Mouse (Mus musculus): ENCODE results near the gene Nup50. TPM values are rescaled to one million over a fixed set of nuclear protein-coding genes. Genes with fewer than 3 reads are reported as not detected.
A peak's percentile ranks its signal among the peaks of the same experiment; 100 is the strongest.

Gene Nup50
- polyA plus RNA-seq, 1 experiment = 7.1 TPM

DNA sequence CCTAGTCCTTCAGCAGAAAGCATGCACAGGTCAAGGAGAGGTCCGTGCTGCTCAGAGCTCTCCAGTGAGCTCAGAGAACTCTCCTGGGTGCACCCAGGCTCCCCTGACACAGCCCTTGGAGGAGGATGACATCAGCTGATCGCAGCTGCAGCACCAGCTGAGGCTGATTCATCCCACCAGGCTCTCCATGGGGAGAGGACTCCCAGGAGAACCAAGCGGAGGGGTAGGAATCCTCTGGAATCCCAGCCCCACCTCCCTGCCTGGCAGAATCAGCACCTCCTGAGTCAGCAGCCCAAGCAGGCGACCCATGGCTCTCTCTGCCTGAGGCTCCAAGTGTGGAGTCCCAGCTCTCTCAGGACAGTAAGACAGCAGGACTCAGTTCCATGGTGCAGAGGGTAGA is 52.5 kb downstream of the Nup50 start:
- Histone ChIP-seq H3K36me3 (ENCODE audit: control insufficient read depth, insufficient read depth, low read length) (0 out of 2 replicates have a peak, but pooled peaks cover 1% of the 10 kb centered on the region), H3K4me1 (ENCODE audit: control insufficient read depth, insufficient read depth, insufficient read length) (peaks cover 10% of the 10 kb centered on the region; the same call in 1 of the 2 replicates), H3K27me3 (ENCODE audit: control insufficient read depth, insufficient read depth, low read length) (no peaks in the 10 kb centered on the region), H3K4me3 (ENCODE audit: extremely low read depth, insufficient read depth, insufficient read length) (no peak overlapping the region), H3K27ac (ENCODE audit: insufficient read depth, low read length) (no peak overlapping the region)
- DNase-seq (ENCODE audit: low read depth in 1 of 2, low spot score in 2 of 2) = no peak
- TF ChIP-seq CTCF (IDR thresholded peaks at IDR 0.05; ENCODE audit: extremely low read depth, insufficient read depth, insufficient read length, insufficient replicate concordance) (no peak), POLR2A (IDR thresholded peaks at IDR 0.05; ENCODE audit: low read depth, low read length) (no peak)
- WGBS = 44% methylated on average over 4 of the region's 4 CpGs

DNA sequence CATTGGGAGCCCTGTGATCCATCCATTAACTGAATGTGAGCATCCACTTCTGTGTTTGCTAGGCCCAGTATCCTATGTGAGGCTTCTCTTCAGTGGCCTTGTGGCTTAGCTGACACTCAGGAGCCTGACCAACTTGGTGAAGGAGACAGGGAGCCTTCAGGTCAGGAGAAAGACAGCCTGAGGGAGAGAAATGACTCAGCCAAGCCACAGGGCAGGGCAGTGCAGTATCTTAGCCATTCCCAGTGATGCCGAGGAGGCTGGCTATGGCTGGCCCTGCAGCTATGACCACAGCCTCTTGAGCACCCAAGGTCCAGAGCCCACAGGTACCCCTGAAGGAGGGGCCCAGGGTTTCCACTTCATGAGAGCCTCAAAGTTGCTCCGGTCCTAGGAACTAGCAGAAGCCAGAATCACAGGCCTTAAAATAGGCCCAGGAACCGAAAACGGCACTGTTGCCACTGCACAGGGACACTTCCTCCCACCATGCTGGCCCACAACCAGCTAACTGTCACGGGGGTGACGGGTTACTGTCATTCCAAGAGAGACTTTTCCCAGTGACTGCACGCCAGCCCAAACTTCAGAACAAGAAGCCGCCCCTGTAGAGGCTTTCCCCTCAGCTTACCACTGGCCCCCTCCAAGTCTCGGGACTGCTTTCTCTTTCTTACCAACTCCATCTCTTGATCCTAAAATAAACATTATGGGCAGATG is 58.5 kb downstream of the Nup50 start:
- peaks cover 30% of the 10 kb centered on the region; the same call in 1 of the 2 replicates for H3K4me1 ChIP-seq (ENCODE audit: control insufficient read depth, insufficient read depth, insufficient read length)
- DNase-seq (ENCODE audit: low read depth in 1 of 2, low spot score in 2 of 2) = no peak
- peak overlapping the region; percentile 73 for H3K27ac ChIP-seq (ENCODE audit: insufficient read depth, low read length)
- H3K4me3 ChIP-seq (ENCODE audit: extremely low read depth, insufficient read depth, insufficient read length) = no peak overlapping the region
- no peaks in the 10 kb centered on the region for H3K36me3 ChIP-seq (ENCODE audit: control insufficient read depth, insufficient read depth, low read length)
- no peaks in the 10 kb centered on the region for H3K27me3 ChIP-seq (ENCODE audit: control insufficient read depth, insufficient read depth, low read length)
- WGBS = 14% methylated on average over 9 of the region's 9 CpGs
- TF ChIP-seq CTCF (IDR thresholded peaks at IDR 0.05; ENCODE audit: extremely low read depth, insufficient read depth, insufficient read length, insufficient replicate concordance) = no peak
- TF ChIP-seq POLR2A (IDR thresholded peaks at IDR 0.05; ENCODE audit: low read depth, low read length) = no peak

DNA sequence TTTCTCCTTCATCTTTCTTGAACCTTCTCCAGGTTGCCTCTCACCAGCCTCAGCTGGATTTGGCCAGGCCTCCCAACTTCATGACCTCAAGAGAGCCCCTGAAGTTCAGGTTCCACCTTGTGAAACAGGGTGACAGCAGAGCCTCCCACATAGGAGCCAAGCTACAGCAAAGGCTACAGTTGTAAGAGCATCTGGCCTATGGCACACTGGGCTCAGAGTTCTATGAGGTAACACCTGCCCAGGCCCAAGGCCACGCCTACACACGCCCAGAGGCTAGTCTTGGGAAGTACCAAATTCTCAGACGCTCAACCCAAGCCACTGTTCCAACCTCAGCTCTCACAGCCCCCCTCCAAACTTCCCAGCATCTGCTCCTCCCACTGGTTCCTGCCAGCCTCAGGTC is 59.7 kb downstream of the Nup50 start:
- Histone ChIP-seq H3K27me3 (ENCODE audit: control insufficient read depth, insufficient read depth, low read length) (no peaks in the 10 kb centered on the region), H3K4me3 (ENCODE audit: extremely low read depth, insufficient read depth, insufficient read length) (no peak overlapping the region), H3K4me1 (ENCODE audit: control insufficient read depth, insufficient read depth, insufficient read length) (peaks cover 30% of the 10 kb centered on the region; the same call in 1 of the 2 replicates), H3K36me3 (ENCODE audit: control insufficient read depth, insufficient read depth, low read length) (no peaks in the 10 kb centered on the region), H3K27ac (ENCODE audit: insufficient read depth, low read length) (peak overlapping the region; percentile 20)
- TF ChIP-seq POLR2A (IDR thresholded peaks at IDR 0.05; ENCODE audit: low read depth, low read length) = no peak
- no peak for TF ChIP-seq CTCF (IDR thresholded peaks at IDR 0.05; ENCODE audit: extremely low read depth, insufficient read depth, insufficient read length, insufficient replicate concordance)
- WGBS = 34% methylated on average over 3 of the region's 3 CpGs
- DNase-seq (ENCODE audit: low read depth in 1 of 2, low spot score in 2 of 2) = no peak

DNA sequence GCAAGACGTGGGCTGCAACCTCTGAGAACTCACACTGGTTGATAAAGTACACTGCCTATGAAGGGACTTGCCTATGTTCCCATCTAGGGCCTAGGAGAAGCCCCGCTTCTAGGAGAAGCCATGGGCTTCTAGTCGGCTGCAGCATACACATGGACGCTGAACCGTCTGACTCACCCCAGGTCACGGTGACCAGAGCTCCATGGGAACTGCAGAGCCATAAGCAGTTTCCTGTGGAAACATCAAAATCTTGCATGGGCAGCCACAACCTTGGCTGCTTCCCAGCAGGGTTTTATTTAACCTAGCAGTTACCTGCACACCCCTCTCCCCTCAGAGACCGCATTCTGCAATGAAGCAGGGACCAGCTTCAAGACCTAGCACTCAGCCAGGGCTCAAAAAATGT is 60.5 kb downstream of the Nup50 start:
- WGBS = 55% methylated on average over 7 of the region's 7 CpGs
- no peak for DNase-seq (ENCODE audit: low read depth in 1 of 2, low spot score in 2 of 2)
- no peaks in the 10 kb centered on the region for H3K36me3 ChIP-seq (ENCODE audit: control insufficient read depth, insufficient read depth, low read length)
- no peak overlapping the region for H3K4me3 ChIP-seq (ENCODE audit: extremely low read depth, insufficient read depth, insufficient read length)
- TF ChIP-seq CTCF (IDR thresholded peaks at IDR 0.05; ENCODE audit: extremely low read depth, insufficient read depth, insufficient read length, insufficient replicate concordance) (no peak), POLR2A (IDR thresholded peaks at IDR 0.05; ENCODE audit: low read depth, low read length) (no peak)
- H3K4me1 ChIP-seq (ENCODE audit: control insufficient read depth, insufficient read depth, insufficient read length) = peaks cover 34% of the 10 kb centered on the region; the same call in 1 of the 2 replicates
- H3K27ac ChIP-seq (ENCODE audit: insufficient read depth, low read length) = 0 out of 2 replicates have a peak overlapping the region, but pooled peaks have one; percentile 11
- no peaks in the 10 kb centered on the region for H3K27me3 ChIP-seq (ENCODE audit: control insufficient read depth, insufficient read depth, low read length)

DNA sequence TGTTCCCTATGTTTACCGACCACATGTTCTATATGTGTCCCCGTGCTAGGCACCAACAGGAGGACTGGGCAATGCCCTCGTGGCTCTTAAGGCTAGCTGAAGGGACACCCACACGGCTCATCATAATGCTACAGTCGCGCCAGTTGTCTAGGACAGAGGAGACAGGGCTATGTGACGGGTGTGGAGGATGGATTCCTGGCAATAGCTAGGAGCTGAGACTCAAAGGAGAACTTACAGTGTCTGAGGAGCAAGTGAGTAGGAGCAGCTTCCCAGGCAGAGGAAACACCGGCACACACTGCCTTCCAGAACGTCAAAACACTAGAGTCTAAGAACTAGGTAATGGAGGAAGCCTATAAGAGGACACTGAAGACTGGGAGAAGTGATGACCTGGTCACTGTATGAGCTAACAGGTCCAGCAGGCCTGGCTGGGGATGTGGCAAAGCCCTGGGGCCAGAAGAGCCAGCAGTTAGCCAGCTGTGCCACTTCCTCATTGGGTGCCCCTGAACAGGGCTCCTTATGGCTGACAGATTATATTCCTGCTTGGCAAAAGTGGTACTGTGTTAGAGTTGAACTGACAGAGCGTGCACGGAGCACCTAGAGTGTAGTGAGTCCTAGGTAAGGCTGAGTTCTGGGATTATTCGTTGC is 62.4 kb downstream of the Nup50 start:
- no peak overlapping the region for H3K4me3 ChIP-seq (ENCODE audit: extremely low read depth, insufficient read depth, insufficient read length)
- TF ChIP-seq CTCF (IDR thresholded peaks at IDR 0.05; ENCODE audit: extremely low read depth, insufficient read depth, insufficient read length, insufficient replicate concordance) = no peak
- TF ChIP-seq POLR2A (IDR thresholded peaks at IDR 0.05; ENCODE audit: low read depth, low read length) = no peak
- peak overlapping the region; percentile 6 for H3K27ac ChIP-seq (ENCODE audit: insufficient read depth, low read length)
- 85% methylated on average over 12 of the region's 12 CpGs for WGBS
- H3K4me1 ChIP-seq (ENCODE audit: control insufficient read depth, insufficient read depth, insufficient read length) = peaks cover 34% of the 10 kb centered on the region; the same call in 1 of the 2 replicates
- H3K27me3 ChIP-seq (ENCODE audit: control insufficient read depth, insufficient read depth, low read length) = no peaks in the 10 kb centered on the region
- no peaks in the 10 kb centered on the region for H3K36me3 ChIP-seq (ENCODE audit: control insufficient read depth, insufficient read depth, low read length)
- no peak for DNase-seq (ENCODE audit: low read depth in 1 of 2, low spot score in 2 of 2)

DNA sequence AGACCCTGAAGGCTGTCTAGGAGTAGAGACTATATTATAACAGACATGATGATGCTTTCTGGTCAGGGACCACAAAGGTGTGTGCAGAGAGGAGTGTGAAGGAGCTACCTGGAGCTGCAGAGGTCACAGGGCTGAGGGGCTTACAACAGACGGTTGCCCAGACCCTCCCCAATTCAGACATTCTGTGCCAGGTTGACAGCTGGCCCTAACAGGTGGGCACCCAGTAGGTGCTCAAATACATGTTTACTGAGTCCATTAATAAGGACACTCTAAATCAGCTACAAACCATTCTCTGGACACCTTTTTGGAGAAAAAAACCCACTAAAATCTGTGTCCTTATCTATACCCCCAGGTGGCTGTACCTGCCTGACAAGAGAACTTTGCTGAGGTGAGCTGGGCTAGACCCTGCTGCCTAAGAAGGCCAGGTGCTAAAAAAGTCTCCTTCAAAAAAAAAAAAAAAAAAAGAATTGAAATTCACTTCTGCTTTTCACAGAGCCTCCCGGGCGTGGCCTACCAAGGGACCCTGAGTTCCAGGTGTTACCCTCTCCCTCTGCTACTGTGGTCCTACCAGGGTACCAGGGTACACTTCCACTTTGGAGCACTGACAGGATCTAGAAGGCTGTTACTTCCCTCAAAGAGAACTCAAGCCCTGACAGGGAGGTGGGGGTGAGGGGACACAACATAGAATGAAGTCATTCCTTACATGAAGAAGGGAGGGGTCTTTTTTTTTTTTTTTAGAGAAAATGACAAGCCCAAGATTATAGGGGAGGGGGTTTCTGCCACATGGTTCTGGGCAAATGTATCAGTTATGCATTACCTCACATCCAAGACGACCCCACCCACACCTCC is 63.2 kb downstream of the Nup50 start:
- Histone ChIP-seq H3K36me3 (ENCODE audit: control insufficient read depth, insufficient read depth, low read length) (no peaks in the 10 kb centered on the region), H3K27me3 (ENCODE audit: control insufficient read depth, insufficient read depth, low read length) (no peaks in the 10 kb centered on the region), H3K27ac (ENCODE audit: insufficient read depth, low read length) (peak overlapping the region; percentile 67), H3K4me3 (ENCODE audit: extremely low read depth, insufficient read depth, insufficient read length) (peak overlapping the region; percentile 73), H3K4me1 (ENCODE audit: control insufficient read depth, insufficient read depth, insufficient read length) (peaks cover 34% of the 10 kb centered on the region; the same call in 1 of the 2 replicates)
- peak in 1 of 2 experiments; percentile 50 for DNase-seq (ENCODE audit: low read depth in 1 of 2, low spot score in 2 of 2)
- WGBS = 22% methylated on average over 4 of the region's 4 CpGs
- TF ChIP-seq CTCF (IDR thresholded peaks at IDR 0.05; ENCODE audit: extremely low read depth, insufficient read depth, insufficient read length, insufficient replicate concordance) = no peak
- TF ChIP-seq POLR2A (IDR thresholded peaks at IDR 0.05; ENCODE audit: low read depth, low read length) = no peak

Data from spleen, adult 2 months (tissue).